Mouse (Mus musculus): ENCODE data around the gene Sbno2.
"Not testable (repeated sequence)": the region's sequence is repeated elsewhere in the genome, so short reads cannot be mapped to it uniquely, and the experiment has no call there.

Gene Sbno2

GRCm38 (mm10) chr10:80057683-80058326, 47.6 kb downstream of the Sbno2 start:
- DNase-seq (ENCODE audit: low spot score in 2 of 2), result no peak

- DNase-seq (ENCODE audit: low spot score in 2 of 2), result no peak
Measured at GRCm38 (mm10) chr10:80056976-80057682, 48.2 kb downstream of the Sbno2 start.

GRCm38 (mm10) chr10:80056506-80056905, 48.9 kb downstream of the Sbno2 start:
- DNase-seq (ENCODE audit: low spot score in 2 of 2), result no peak

- no peak for DNase-seq (ENCODE audit: low spot score in 2 of 2)
Measured at GRCm38 (mm10) chr10:80055891-80056290, 49.5 kb downstream of the Sbno2 start.

- no peak for DNase-seq (ENCODE audit: low spot score in 2 of 2)
Measured at GRCm38 (mm10) chr10:80055364-80055763, 50.0 kb downstream of the Sbno2 start.

GRCm38 (mm10) chr10:80054911-80055310, 50.5 kb downstream of the Sbno2 start:
- DNase-seq (ENCODE audit: low spot score in 2 of 2), result not testable (repeated sequence)

GRCm38 (mm10) chr10:80053831-80054815, 51.2 kb downstream of the Sbno2 start:
- peak; percentile 65 to 68 for DNase-seq (ENCODE audit: low spot score in 2 of 2)

- peak; percentile 99 to 100 for DNase-seq (ENCODE audit: low spot score in 2 of 2)
Measured at GRCm38 (mm10) chr10:80053259-80053780, 52.1 kb downstream of the Sbno2 start.

- no peak for DNase-seq (ENCODE audit: low spot score in 2 of 2)
Measured at GRCm38 (mm10) chr10:80052374-80052764, 53.0 kb downstream of the Sbno2 start.

- DNase-seq (ENCODE audit: low spot score in 2 of 2), result peak in 1 of 2 experiments; percentile 69
Measured at GRCm38 (mm10) chr10:80051618-80052373, 53.6 kb downstream of the Sbno2 start.

GRCm38 (mm10) chr10:80050885-80051617, 54.3 kb downstream of the Sbno2 start:
- no peak for DNase-seq (ENCODE audit: low spot score in 2 of 2)

GRCm38 (mm10) chr10:80050244-80050643, 55.1 kb downstream of the Sbno2 start:
- no peak for DNase-seq (ENCODE audit: low spot score in 2 of 2)

- DNase-seq (ENCODE audit: low spot score in 2 of 2), result no peak
Measured at GRCm38 (mm10) chr10:80048834-80049233, 56.5 kb downstream of the Sbno2 start.

GRCm38 (mm10) chr10:80048396-80048795, 57.0 kb downstream of the Sbno2 start:
- no peak for DNase-seq (ENCODE audit: low spot score in 2 of 2)

- no peak for DNase-seq (ENCODE audit: low spot score in 2 of 2)
Measured at GRCm38 (mm10) chr10:80047041-80047565, 58.3 kb downstream of the Sbno2 start, which contains the start of gene Gpx4. Gene Gpx4, plus strand, starts transcription at chr10:80047166.

- DNase-seq (ENCODE audit: low spot score in 2 of 2), result no peak
Measured at GRCm38 (mm10) chr10:80045766-80046165, 59.6 kb downstream of the Sbno2 start.

- DNase-seq (ENCODE audit: low spot score in 2 of 2), result not testable (repeated sequence)
Measured at GRCm38 (mm10) chr10:80045364-80045763, 60.0 kb downstream of the Sbno2 start.

GRCm38 (mm10) chr10:80044087-80044486, 61.3 kb downstream of the Sbno2 start:
- DNase-seq (ENCODE audit: low spot score in 2 of 2), result no peak

GRCm38 (mm10) chr10:80041409-80042060, 63.8 kb downstream of the Sbno2 start:
- DNase-seq (ENCODE audit: low spot score in 2 of 2), result not testable (repeated sequence)

Data from urinary bladder, adult 18-20 months (tissue).